Mouse (Mus musculus): Measurements from ENCODE around the gene Dusp28.
A peak's percentile ranks its signal among the peaks of the same experiment; 100 is the strongest.

Gene Dusp28

GRCm38 (mm10) chr1:92907632-92908360, 1.0 kb downstream of the Dusp28 start:
- no peak for DNase-seq (ENCODE audit: low read depth, low spot score)

DNA sequence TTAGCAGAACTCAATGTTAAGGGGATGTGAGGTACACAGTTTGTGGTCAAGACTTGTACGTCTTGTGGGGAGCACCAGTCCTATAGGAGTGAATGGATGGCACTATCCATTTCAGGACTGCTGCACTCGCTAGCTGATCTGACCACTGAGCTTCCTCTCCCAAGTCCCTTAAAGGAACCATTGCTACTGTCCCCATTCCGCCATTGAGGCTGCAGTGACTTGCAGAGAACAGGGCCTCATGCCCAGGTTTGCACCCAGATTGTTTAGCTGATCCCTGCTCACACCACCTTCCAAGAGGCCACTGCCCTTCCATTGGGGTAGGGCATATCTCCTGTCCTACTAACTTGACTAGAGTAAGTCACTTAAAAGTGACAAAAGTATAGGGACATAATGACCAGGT, 1.9 kb downstream of the Dusp28 start:
- DNase-seq (ENCODE audit: low read depth, low spot score) = no peak

GRCm38 (mm10) chr1:92909068-92909467, 2.3 kb downstream of the Dusp28 start:
- peak; percentile 44 for DNase-seq (ENCODE audit: low read depth, low spot score)

DNA sequence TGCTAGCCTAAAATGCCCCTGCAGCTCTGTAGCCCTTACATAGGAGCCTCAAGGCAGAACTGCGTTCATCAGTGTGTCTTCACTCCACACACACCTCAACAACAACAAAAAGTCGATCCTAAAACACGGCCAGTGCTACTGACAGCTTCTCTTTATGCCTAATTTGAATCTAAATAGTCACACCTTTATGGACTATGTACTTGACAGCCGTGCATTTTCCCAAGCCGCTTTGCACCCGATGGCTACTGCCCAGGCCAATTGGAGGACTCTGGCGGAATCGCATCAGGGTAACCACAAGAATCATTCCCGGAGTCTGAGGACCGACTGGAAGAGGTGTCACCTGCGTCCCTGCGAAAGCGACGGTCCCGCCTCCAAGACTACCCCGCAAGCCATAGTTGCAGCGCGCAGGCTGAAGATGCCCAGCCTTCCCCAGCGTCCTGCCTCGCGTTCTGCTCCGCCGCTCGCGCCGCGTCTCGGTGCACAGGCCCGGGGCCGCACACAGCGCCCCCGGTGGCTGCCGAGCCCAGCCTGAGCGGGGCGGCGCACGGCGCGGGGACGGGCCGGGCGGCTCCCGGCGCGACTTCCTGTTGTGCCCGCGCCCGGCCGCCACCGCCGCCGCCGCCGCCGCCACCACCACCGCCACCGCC, 3.6 kb downstream of the Dusp28 start, which contains the start of gene Rnpepl1:
Gene Rnpepl1 (plus strand): TSS at position 545 of the 647 bp plus-strand sequence.
- DNase-seq (ENCODE audit: low read depth, low spot score) = peak; percentile 68

- DNase-seq (ENCODE audit: low read depth, low spot score) = peak; percentile 60
Observed at GRCm38 (mm10) chr1:92910925-92911720, 4.3 kb downstream of the Dusp28 start.

DNA sequence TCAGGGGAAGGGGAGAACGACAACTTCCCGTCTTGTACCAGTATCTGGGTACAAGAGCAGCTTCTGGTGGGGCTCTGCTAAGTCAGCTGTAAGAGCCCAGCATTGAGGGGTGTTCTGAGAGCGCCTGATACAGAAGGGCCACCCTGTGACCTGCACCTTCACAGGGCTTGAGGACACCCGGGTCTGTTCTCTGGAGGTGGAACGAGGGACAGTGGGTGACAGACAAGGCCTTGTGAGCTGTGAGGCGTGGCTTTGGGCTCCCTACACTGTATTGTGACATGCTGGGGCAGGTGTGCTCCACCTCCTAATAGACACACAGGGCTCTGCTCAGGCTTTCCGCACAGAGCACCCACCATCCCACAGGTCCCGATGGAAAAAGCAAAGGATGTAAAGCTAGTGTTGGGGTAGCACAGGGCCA, 4.9 kb downstream of the Dusp28 start:
- DNase-seq (ENCODE audit: low read depth, low spot score) = no peak

- DNase-seq (ENCODE audit: low read depth, low spot score) = no peak
Observed at GRCm38 (mm10) chr1:92912286-92912685, 5.5 kb downstream of the Dusp28 start.

DNA sequence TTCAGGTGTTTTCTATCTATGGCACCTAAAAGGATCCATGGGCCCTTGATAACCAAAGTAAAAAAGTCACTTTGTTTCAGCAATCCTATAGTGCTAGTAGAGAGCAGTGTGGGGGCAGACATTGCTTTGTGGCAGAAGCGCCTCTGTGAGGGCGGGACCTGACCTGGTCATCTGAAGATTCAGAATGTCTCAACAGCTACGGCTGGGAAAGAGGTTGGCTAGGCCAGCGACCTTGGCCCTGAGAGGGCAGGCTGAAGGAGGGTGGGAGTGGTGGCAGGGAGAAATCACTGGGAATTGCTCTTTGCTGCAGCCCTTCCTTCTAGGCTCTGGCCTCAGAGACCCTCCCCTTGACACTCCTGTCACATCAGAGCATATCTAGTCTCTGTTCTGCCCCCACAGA, 7.5 kb downstream of the Dusp28 start:
- DNase-seq (ENCODE audit: low read depth, low spot score) = no peak

GRCm38 (mm10) chr1:92914993-92915392, 8.2 kb downstream of the Dusp28 start:
- DNase-seq (ENCODE audit: low read depth, low spot score) = no peak

GRCm38 (mm10) chr1:92916725-92917124, 9.9 kb downstream of the Dusp28 start:
- DNase-seq (ENCODE audit: low read depth, low spot score) = no peak

GRCm38 (mm10) chr1:92919151-92919550, 12.4 kb downstream of the Dusp28 start:
- DNase-seq (ENCODE audit: low read depth, low spot score) = no peak

DNA sequence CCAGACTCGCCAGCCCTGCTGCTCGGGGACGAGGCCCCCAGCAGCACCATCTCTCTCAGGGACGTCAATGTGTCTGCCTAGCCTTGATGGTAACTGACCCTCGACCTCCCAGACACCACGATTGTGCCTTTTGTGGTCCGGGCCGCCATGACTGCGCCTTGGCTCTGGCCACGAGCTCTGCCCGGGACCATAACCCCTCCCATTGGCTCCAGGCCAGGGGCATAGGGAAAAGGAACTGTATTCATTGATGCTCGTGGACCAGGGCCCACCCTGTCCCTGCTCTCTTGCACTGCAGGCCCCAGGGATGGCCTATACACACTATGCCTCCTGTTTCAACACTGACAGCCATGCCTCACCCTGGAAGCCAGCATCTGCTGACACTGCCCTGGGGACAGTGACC, 13.0 kb downstream of the Dusp28 start:
- no peak for DNase-seq (ENCODE audit: low read depth, low spot score)

- no peak for DNase-seq (ENCODE audit: low read depth, low spot score)
Observed at GRCm38 (mm10) chr1:92920474-92921200, 13.9 kb downstream of the Dusp28 start.

DNA sequence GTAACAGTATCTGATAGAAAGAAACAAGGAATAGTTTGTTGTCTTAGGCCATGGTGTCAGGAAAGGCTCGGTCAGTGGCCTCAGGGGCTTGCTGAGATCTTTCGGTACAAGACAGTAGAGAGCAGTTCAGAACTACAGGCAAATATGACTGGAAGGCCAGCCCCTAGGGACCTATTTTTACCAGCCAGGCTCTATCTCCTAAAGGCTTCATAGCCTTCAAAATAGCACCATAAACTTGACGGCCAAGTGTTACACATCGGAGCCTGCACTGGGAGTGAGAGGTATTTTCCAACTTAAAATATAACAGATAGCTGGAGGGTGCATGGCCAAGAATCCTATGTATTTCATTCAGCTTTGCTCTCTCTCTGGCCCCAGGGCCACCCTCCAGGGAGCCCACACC, 14.7 kb downstream of the Dusp28 start:
- no peak for DNase-seq (ENCODE audit: low read depth, low spot score)

GRCm38 (mm10) chr1:92930171-92930706, 23.5 kb downstream of the Dusp28 start:
- DNase-seq (ENCODE audit: low read depth, low spot score) = no peak

GRCm38 (mm10) chr1:92933611-92934010, 26.8 kb downstream of the Dusp28 start:
- DNase-seq (ENCODE audit: low read depth, low spot score) = no peak

- DNase-seq (ENCODE audit: low read depth, low spot score) = peak; percentile 97
Observed at GRCm38 (mm10) chr1:92934182-92934827, 27.5 kb downstream of the Dusp28 start, which contains the start of gene Capn10. TSS of gene Capn10 (plus strand) at chr1:92934376.

DNA sequence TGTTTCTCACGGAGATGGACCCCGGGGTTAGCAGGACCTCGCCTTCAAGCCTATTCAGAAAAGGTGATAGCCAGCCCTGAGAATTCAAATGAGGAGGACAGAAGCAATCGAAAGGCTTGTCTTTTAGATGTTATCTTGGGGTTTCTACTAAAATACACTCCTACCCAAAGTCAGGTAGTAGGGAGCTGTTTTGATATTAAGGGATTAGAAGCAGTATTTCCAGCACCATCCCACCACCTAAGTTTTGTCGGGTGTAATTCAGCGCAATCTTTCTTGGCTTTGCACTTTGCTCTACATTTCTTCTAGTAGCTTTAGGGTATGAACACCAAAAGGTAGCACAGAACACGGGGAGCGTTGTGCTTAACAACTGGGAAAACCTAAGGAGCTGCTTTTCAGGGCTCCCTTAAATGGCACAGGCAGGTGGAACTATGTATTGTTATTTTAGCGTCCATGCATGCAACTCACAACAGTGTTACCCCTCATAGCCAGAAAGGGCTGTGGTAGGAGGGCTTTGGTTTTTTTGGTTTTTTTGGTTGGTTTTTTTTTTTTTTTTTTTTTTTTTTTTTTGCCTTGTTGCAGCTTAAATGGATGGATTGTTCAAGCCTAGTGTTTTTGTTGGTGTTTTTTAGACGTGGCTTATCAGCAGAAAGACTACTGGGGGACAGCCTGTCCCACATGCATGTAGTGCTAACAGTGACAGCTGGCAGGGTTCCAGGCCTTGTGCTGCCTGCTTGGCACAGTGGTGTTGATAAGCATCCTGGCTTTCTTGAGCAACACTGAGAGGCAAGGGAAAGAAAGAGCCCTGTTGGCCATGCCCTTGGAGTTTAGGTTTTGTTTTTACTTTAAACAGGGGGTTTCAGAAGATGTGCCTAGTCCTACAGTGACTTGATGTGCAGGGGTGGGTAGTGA, 28.5 kb downstream of the Dusp28 start:
- DNase-seq (ENCODE audit: low read depth, low spot score) = no peak

DNA sequence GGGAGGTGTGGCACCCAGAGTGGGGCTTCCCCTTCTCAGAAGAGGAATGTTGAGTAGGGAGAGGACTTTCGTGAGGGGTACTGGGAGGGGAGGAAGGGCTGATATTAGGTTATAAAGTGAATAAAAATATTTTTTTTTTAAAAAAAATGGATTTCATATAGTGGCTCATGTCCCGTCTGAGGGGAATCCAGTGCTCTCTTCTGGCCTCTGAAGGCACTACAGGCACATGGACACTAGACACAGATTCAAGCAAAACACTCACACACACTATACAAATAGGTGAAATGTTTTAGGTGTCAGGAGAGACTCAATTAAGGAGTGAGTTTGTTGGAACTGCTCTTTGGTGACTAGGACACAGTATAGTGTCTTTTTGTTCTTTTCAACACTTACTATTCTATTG, 29.2 kb downstream of the Dusp28 start:
- DNase-seq (ENCODE audit: low read depth, low spot score) = no peak

DNA sequence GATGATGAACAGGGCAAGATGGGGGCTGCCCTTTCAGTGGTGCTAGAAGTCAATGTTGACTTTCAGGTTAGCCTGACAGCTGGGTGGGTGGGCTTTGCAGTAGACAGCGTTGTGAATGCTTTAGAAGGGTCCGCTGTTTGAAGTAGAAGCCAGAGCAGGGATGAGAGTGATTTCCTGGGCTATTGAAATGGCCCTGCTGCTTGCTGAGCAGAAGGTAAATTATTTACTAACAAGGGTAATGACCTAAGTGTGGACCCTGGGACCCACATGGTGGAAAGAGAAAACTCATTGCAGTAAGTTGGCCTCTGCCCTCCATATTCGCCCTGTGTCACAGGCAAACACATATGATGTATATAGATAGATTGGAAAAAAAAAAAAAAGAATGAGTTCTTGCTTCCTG, 29.7 kb downstream of the Dusp28 start:
- no peak for DNase-seq (ENCODE audit: low read depth, low spot score)

All from mesoderm, embryonic 11.5 days (tissue).